Mouse (Mus musculus): ENCODE results near the gene Myo7a.
A peak's percentile ranks its signal among the peaks of the same experiment; 100 is the strongest.

Myo7a gene

DNA sequence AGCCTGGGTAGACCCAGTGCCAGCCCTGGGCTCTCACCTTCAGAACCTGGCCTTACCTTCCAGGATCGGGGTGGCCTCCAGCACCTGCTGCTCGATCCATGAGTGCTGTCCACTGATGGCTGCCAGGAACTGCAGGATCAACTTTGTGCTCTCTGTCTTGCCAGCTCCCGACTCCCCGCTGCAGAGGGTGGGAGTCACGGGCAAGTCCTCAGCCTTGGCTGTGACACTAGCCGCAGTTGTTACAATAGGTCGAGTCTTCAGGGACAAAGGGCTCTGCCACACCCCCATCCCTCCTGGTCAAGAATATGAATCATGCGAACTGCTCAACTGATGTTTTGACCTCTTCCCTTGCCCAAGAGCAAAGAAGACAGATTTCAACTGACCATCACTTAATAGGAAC lies 21.8 kb downstream of the Myo7a start:
- DNase-seq, result no peak

DNA sequence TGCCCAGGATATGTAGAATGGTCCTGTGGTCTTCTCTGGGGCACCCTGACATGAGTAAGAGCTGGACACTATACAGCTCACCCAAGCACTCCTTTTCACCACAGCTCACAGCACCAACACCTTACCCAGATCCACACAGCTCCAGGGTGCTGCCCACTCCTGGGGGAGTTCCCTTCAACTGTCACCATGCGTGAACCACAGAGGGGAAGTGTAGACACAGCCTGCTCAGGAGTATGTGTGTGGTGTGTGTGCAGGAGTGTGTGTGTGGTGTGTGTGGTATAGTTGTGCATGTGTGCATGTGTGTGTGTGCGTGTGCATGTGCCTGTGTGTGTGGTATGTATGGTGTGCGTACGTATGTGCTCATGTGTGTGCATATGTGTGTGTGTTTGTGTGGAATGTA lies 23.5 kb downstream of the Myo7a start:
- DNase-seq, result no peak

DNA sequence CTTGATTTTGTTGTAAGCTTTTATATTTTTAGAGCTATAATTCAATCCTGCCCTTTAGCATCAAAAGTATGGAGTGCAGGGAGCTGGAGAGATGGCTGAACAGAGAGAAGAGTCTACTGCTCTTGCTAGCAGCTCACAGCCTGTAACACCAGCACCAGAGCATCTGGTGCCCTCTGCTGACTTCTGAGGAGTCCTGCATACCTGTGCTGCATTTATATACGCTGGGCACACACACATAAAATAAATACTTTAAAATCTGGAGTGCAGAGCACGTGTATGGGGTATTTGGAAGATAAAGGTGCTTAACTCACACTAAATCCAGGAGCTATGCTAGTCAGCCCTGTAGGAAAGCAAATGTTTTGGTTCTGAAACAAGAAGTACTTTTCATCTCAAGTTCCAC lies 33.0 kb downstream of the Myo7a start:
- no peak for DNase-seq

DNA sequence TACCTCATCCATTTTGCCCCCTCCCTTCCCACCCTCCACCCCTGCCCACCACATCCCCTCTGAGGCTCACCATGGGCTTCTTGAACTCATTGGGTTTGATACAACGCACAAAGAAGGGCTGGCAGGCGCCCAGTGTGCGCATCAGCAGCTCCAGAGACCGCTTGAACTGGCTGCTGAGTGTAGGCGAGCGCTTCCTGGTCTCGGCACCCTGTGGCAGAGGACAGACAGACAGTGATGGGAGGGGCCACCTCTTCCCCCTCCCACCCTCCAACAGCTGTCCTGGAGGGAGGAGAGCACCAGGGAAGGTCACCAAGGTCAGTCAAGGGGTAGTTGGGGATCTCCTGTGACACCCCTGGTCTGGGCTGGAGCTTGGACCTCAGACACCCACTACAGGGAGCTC lies 34.0 kb downstream of the Myo7a start:
- peak; percentile 26 to 32 for DNase-seq

DNA sequence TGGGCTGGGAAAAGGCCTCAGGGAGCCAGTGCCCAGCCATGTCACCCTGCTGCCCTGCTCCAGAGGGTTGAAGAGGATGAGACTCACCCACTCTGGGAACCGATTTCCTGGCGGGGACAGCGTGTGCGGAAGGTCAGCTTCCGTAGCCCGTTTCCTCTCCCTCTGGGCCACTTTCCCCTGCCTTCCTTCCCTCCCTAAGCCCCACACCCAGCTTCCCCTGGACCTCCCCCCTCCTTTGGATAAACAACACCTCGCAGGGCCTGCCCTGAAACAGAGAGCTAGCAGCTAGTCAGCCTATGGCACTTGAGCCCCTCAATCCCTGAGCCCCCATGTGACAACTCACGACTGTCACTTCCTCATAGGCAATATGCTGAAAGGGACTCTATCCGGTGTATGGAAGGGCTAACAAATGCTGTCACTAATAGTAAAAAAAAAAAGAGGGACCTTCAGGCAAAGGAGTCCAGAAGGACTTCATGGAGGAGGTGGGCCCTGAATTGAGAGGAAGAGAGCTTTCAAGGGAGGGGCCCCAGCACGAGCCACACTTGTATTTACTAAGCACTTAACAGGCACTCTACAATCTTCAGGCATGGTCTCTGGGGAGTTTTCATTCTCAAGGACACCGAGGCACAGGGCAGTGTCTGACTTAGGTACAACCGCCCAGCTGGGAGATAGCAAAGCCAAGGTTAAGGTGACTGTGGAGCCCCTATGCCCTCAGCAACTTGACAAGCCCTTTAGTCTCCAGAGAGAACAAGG lies 34.6 kb downstream of the Myo7a start:
- peak; percentile 33 to 52 for DNase-seq

DNA sequence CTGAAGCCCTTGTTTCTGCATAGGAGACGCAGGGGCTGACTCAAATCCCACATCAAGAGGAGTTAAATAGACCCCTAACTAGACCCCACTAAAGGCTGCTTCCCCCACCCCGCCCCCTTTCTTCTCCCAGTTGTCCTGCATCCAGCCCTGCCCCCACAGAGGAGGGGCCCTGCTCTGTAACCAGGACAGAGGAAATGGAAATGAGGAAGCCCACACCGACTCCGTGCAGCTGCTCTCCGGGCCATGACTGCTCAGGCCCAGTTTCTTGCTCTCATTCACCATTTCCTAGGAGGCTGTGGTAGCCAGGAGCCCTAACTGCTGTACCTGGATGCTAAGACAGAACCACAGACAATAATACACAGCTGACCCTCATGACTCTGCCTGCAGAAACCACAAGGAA lies 36.9 kb downstream of the Myo7a start:
- DNase-seq, result no peak

DNA sequence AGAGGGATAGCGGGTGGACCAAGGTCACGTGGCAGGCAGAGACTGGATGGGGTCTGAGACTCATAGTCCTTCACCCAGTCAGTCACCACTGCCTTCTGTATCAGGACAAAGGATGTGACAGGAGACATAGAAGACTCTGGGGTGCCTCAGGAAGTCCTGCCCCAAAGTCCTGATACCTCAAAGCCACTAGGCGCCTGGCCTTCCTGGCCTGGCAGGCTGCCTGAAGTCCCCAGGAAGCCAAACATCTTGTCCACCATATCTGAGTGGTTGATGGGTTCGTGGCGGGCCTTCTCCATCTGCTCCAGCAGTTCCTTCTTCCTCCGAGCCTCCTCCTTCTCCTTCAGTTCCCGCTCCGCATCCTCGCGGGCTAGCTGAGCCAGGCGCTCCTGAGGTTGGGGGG lies 41.9 kb downstream of the Myo7a start:
- DNase-seq, result no peak

DNA sequence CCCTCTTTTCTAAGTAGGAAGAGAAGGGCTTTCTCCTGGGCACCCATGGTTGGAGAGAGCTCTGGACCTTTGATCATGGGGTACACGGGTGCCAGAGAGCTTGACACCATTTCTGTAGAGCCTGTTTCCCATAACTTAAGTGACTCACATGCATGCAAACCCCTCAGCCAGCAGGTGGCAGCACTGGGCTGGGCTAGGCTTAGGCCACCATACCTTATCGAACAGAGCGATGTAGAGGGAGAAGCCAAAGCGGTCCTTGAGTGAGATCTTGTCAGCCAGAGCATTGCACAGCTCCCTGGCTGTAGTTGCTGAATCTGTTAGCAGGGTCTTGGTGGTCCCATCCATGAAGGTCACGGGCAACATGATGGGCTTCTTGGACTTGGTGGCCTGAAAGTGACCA lies 47.7 kb downstream of the Myo7a start:
- peak; percentile 72 to 81 for DNase-seq

DNA sequence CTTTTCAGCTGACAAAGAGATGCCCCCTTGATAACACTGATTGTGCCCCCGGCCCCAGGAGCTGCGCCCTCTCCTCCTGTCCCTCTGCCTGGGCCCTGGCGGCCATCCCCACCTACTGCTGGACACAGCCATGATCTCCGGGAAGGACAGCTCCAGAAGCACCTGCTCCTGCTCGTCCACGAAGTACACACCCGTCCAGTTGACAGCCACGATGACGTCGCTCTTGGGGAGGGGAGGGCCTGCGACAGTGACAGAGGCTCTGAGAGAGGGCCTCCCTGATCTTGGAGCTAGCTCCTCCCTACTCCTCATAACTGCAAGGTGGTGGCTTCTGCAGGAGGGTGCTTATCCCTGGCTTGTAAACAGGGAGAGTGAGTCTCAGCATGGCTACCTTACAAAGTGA lies 53.1 kb downstream of the Myo7a start:
- DNase-seq, result no peak

DNA sequence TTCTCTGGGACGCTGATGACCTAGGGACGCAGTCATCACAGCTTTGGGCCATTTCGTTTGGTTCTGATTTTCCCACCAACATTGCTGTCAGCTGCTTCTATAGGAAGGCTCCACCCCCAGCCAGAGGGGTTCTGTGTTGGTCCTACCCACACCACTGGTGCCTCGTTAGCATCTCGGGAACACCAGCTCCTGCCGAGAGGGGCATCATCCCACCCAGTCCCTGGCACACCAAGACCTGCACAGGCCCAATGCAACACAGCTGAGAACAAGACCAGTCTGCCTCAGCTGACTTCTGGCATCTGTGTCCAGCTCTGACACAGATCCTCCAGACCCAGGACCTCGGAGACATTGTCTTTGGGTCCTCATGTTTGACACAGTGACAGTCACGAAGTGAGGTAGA lies 64.4 kb downstream of the Myo7a start:
- DNase-seq, result no peak

DNA sequence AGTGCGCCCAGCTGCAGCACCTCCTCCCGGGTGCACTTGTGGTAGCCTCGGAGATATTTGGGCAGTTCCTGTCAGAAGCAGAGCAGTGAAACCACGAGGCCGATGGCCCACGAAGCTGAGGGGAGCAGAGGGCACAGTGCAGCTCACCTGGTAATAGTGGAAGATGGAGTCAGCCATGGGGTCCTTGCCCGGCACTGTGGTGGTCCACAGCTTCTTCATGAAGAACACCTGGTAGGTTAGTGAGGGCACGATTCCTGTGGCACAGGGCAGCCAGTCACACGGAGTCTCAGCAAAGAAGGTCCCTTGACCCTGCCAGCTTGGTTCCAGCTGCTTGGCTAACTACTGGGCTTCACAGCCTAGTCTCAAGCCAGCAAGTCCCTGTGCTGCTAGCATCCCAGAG lies 64.9 kb downstream of the Myo7a start:
- DNase-seq, result no peak

DNA sequence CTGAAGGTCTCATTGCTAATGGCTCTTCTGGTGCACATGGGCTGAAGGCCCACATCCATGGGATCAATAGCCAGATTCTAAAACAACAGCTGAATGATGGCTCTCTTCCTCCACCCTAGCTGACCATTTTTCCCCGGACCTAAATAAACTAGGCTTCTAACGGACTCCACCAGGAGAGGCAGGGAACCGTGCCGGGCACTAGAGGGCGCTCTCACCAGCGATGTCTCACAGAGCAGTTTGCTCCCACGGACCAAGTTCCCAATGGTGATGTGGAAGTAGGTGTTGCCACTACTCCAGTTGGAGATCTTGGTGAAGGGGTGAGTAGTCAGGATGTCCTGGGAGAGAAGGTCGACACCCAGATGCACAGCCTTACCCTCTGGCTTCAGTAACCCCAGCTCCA lies 67.3 kb downstream of the Myo7a start:
- peak; percentile 33 to 41 for DNase-seq

DNA sequence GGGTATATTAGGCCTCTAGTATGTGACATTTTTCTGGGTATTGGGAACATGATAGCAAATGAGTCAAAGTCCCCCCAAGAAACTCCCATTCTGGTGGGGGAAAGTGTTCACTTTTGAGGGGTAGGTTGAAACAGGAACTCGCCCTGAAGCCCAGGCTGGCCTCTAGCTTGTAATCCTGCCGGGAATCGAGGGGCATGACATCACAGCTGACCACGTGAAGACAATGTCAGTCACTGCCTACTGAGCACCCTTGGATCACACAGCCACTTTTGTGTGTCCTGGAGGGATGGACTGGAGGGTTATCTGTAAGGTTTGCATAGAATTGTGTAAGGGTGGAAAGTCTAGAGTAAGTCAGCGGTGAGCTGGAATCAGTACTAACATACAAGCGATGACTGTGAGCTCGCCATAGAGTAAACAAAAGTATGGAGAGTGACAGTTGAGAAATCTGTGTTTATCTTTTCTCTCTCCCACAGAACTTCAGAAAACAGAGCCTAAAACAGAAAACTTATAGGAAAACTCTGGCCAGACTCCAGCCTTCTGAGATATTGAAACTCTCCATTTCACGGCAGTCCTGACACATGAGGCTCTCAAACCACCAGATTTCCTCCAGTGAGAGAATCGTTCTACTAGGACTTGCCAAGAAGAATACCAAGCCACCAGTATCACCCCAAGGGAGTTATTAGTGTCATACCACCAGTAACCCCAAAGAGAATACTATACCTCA lies 71.1 kb downstream of the Myo7a start:
- DNase-seq, result no peak

DNA sequence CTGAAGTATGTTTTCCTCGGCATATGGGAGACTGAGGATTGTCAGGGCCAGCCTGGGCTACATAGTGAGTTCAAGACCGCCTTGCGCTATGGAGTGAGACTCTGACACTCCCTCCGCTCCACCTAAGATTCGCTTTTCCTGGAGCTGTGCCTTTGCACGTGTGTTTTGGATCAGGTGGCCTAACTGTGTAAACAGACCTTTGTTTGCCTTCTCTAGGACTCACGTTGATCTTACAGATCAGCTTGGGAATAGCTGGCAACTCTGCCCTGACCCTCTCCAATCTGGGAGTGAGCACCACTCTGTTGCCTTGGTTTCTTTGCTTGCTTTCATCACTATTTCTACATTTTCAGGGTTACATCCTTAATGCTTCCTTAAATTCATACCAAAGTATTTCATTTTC lies 116.7 kb downstream of the Myo7a start:
- DNase-seq, result peak; percentile 48 to 71
